8 mouse cellular contexts compared by ENCODE assay signal in genomic region chr2:180547384-180548106, GRCm38 (mm10). TPM values are rescaled to one million over a fixed set of nuclear protein-coding genes. Genes with fewer than 3 reads are reported as not detected.
A peak's percentile ranks its signal among the peaks of the same experiment; 100 is the strongest.
DNase-seq lines count a peak whose midpoint lies in the region; ATAC-seq and TF ChIP-seq lines count a peak whose summit lies in the region.

No protein-coding gene starts in this region.

- no peaks in the 10 kb centered on the region for H3K4me1 ChIP-seq in lung, adult 2 months (ENCODE audit: control insufficient read depth, insufficient read depth, low read length)
- H3K4me1 ChIP-seq in hindbrain, embryonic 14.5 days (replicated peaks; ENCODE audit: control insufficient read depth, insufficient read depth, low read length): peaks cover 11% of the 10 kb centered on the region

- H3K9ac ChIP-seq in hindbrain, embryonic 14.5 days: peak overlapping the region; percentile 34; the same call in 1 of the 2 replicates

- no peaks in the 10 kb centered on the region for H3K27me3 ChIP-seq in hindbrain, embryonic 14.5 days (ENCODE audit: control insufficient read depth, insufficient read depth, low read length)

- TF ChIP-seq POLR2A in lung, adult 2 months (IDR thresholded peaks at IDR 0.05; ENCODE audit: borderline replicate concordance, extremely low read depth, low read depth, low read length): no peak

- no peak overlapping the region for H3K4me3 ChIP-seq in lung, adult 2 months (replicated peaks; ENCODE audit: extremely low read depth, low read depth, low read length)
- H3K4me3 ChIP-seq in hindbrain, embryonic 14.5 days (replicated peaks; ENCODE audit: low read length): no peak overlapping the region

- H3K27ac ChIP-seq in hindbrain, embryonic 14.5 days: peak overlapping the region; percentile 38; the same call in 1 of the 2 replicates

- TF ChIP-seq CTCF in lung, adult 2 months (IDR thresholded peaks at IDR 0.05; ENCODE audit: insufficient read depth, low read length): no peak

- DNase-seq in cerebellum, postnatal 10 days: peak; percentile 52 to 70
- DNase-seq in cerebellum, postnatal 4 days (ENCODE audit: low spot score in 2 of 2): no peak
- peak; percentile 6 for DNase-seq in lung, postnatal 10 days
- no peak for DNase-seq in lung, adult 2 months
- peak; percentile 52 for DNase-seq in hindbrain, embryonic 14.5 days (ENCODE audit: low spot score)
- peak; percentile 26 for DNase-seq in right cerebral cortex, postnatal 14 days
- DNase-seq in heart, adult 9 months (ENCODE audit: low spot score in 2 of 2): no peak

- H3K4me2 ChIP-seq in hindbrain, embryonic 14.5 days (replicated peaks): peak overlapping the region; percentile 25

- H3K9me3 ChIP-seq in hindbrain, embryonic 14.5 days (ENCODE audit: control insufficient read depth, low read length): no peaks in the 10 kb centered on the region

- ATAC-seq in hindbrain, embryonic 14.5 days (ENCODE audit: low FRiP score): peak; percentile 83
- no peak for ATAC-seq in megakaryocyte progenitor cell, adult 5-6 weeks (replicated peaks; ENCODE audit: poor library complexity)

- WGBS in lung, adult 2 months: 21% methylated on average over 8 of the region's 8 CpGs
- WGBS in hindbrain, embryonic 14.5 days: 6% methylated on average over 8 of the region's 8 CpGs

- no peaks in the 10 kb centered on the region for H3K36me3 ChIP-seq in hindbrain, embryonic 14.5 days (replicated peaks; ENCODE audit: control insufficient read depth, insufficient read depth)

RNA-seq across cellular contexts. Expression of gene Mrgbp, which starts 33.6 kb away (rescaled TPM):
- 25.4 and 27.6 TPM in 2 replicates for polyA plus RNA-seq in lung, adult 2 months (2012; rRNA removed)
- 35.4 and 38.2 TPM in 2 replicates for polyA plus RNA-seq in hindbrain, embryonic 14.5 days (2014; fragmentation: Nextera tagmentation; extraction: Ambion mirVana)
- total RNA-seq in megakaryocyte progenitor cell, adult 5-6 weeks (2015): 34.2 and 36.6 TPM in 2 replicates
- 27.8 and 32.7 TPM in 2 replicates for total RNA-seq in megakaryocyte progenitor cell, adult 5-6 weeks (2017)

RNA-seq across cellular contexts. Expression of gene Ogfr, which starts 41.5 kb away (rescaled TPM):
- 36.2 and 37.7 TPM in 2 replicates for polyA plus RNA-seq in lung, adult 2 months (2012; rRNA removed)
- 88.4 and 90.2 TPM in 2 replicates for polyA plus RNA-seq in hindbrain, embryonic 14.5 days (2014; fragmentation: Nextera tagmentation; extraction: Ambion mirVana)
- 22.9 and 24.4 TPM in 2 replicates for total RNA-seq in megakaryocyte progenitor cell, adult 5-6 weeks (2015)
- total RNA-seq in megakaryocyte progenitor cell, adult 5-6 weeks (2017): 34.9 and 47.6 TPM in 2 replicates

RNA-seq across cellular contexts. Expression of gene Ntsr1, which starts 47.8 kb away (rescaled TPM):
- not detected in 2 replicates for polyA plus RNA-seq in lung, adult 2 months (2012; rRNA removed)
- 2.5 and 3.5 TPM in 2 replicates for polyA plus RNA-seq in hindbrain, embryonic 14.5 days (2014; fragmentation: Nextera tagmentation; extraction: Ambion mirVana)
- not detected in 2 replicates for total RNA-seq in megakaryocyte progenitor cell, adult 5-6 weeks (2015)
- not detected in 2 replicates for total RNA-seq in megakaryocyte progenitor cell, adult 5-6 weeks (2017)

RNA-seq across cellular contexts. Expression of gene Col9a3, which starts 50.0 kb away (rescaled TPM):
- polyA plus RNA-seq in lung, adult 2 months (2012; rRNA removed): 1.6 TPM in 2 replicates
- polyA plus RNA-seq in hindbrain, embryonic 14.5 days (2014; fragmentation: Nextera tagmentation; extraction: Ambion mirVana): 61.4 and 65.7 TPM in 2 replicates
- 0.30 TPM in 1 of 2 replicates, not detected in the other for total RNA-seq in megakaryocyte progenitor cell, adult 5-6 weeks (2015)
- total RNA-seq in megakaryocyte progenitor cell, adult 5-6 weeks (2017): 0.47 TPM in 1 of 2 replicates, not detected in the other

Comparison
In these comparisons a context has a peak if more than half of its experiments do, and no peak if none do; other contexts are left out.
1. DNase-seq: peak in cerebellum, postnatal 10 days (2 of 2), lung, postnatal 10 days (single experiment), hindbrain, embryonic 14.5 days (single experiment) and right cerebral cortex, postnatal 14 days (single experiment); none in cerebellum, postnatal 4 days (0 of 2), lung, adult 2 months (single experiment) and heart, adult 9 months (0 of 2).